Mouse (Mus musculus) left cerebral cortex, adult 2 months (tissue): ENCODE data around the gene Zp3r. TPM values are rescaled to one million over a fixed set of nuclear protein-coding genes. Genes with fewer than 3 reads are reported as not detected.
"Not testable (repeated sequence)": the region's sequence is repeated elsewhere in the genome, so short reads cannot be mapped to it uniquely, and the experiment has no call there.

Experiments
- DNase-seq, 2 experiments: peaks; one replicate each; pipeline ENCODE4 v3.0.0; 2021 to 2022; ENCODE audit warnings: low spot score in 2 of 2, mixed read lengths in 1 of 2; ENCODE audit errors: extremely low spot score in 1 of 2
- H3K27ac ChIP-seq: fragments of 200-600 bp; 2 replicates; pipeline ENCODE4 v1.8.1; 2022
- H3K4me3 ChIP-seq: fragments of 200-600 bp; 2 replicates; pipeline ENCODE4 v1.8.1; 2022
- CTCF ChIP-seq: fragments of 200-600 bp; IDR thresholded peaks from 2 replicates; pipeline ENCODE4 v1.8.1; 2022; ENCODE audit warnings: antibody characterized with exemption, mild to moderate bottlenecking, moderate library complexity
- intact Hi-C: fragments of 180-260 bp; cut with DNase I; formaldehyde crosslinking; loops from one replicate; pipeline ENCODE4 v1.15.1; 2025
- long read RNA-seq, 2 experiments: library from polyadenylated mRNA; stranded (forward); transcript quantifications; one replicate each; pipeline ENCODE4 v2.0.0; 2021; ENCODE audit warnings: borderline mapping rate in 2 of 2
- total RNA-seq, 2 experiments: library from RNA; stranded (reverse); gene quantifications; 2 replicates each; pipeline ENCODE4 v1.2.3; 2021

Gene Zp3r
- not detected for total RNA-seq
- long read RNA-seq, experiment 1 = 0 reads
- long read RNA-seq, experiment 2 = 0 reads

DNA sequence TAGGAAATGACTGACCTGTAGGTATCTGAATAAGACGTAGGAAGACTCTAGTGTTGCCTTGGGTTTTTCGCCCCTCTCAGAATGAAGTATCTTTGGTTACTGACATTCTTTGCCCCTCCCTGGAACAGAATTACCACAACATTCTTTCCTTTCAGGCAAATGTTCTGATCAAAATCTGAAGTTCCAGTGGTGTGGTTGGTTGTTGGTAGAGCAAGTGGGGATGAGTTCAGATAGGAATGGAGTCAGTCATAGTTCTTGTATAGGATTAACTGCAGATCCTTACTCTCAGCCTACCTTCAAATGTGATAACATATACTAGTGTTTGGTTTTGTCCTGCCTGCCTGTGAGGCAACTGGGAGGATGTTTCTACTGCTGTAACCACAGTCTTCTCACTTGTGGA is at the start of gene Zp3r:
Zp3r (minus strand) TSS at position 101 of the 400 bp plus-strand sequence.
- Histone ChIP-seq H3K27ac (no peak within 1 kb of the TSS), H3K4me3 (no peak within 1 kb of the TSS)
- intact Hi-C loops = no loop called here
- DNase-seq = no peak
- TF ChIP-seq CTCF = no peak

DNA sequence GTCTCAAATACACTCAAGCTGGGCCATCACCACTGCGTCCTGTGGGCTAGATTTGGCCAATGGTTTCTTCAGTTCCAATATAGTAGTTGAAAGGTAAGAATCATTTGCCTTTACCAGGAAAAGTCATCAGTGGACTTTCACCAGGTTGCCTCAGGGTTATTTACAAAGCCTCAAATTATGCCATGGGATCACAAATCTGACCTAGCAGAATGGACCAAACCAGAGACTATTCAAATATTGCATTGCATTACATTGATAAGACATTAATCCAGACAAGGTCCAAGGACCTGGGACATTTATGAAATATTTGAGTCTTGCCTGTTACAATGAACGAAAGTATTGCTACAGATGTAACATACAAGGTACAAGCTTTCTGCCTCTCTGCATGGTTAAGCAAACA is 49.1 kb upstream of the Zp3r start:
- no peak for TF ChIP-seq CTCF
- Histone ChIP-seq H3K27ac (no peak overlapping the region), H3K4me3 (no peak overlapping the region)
- intact Hi-C loops = no loop called here
- DNase-seq = no peak

DNA sequence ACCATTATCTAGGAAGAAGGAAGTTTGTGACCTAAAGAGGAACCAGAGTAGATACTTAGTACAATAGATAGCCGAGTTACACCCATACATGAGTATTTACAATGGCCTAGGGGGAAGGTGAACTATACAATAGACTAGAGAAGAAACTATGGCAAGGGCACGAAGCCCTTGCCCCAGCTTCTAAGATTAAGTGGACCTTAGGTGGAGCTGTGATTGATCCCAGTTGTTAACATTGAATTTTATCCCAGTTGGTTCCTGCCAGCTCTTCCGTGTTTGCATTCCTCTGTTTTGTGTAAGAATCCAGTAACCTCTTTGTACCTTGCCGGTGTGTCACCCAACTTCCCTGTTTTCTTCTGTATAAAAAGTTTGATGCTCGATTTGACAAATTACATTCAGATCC is 34.2 kb upstream of the Zp3r start:
- DNase-seq, intact Hi-C loops, H3K4me3 ChIP-seq, H3K27ac ChIP-seq: not testable (repeated sequence)

- no peak for DNase-seq
- H3K27ac ChIP-seq = no peak within 1 kb of the TSS
- intact Hi-C loops = no loop called here
- H3K4me3 ChIP-seq = no peak within 1 kb of the TSS
- TF ChIP-seq CTCF = no peak
Observed at GRCm38 (mm10) chr1:130661454-130661853, 32.0 kb upstream of the Zp3r start, which contains the start of gene C4bp. C4bp (minus strand) TSS chr1:130661632.

GRCm38 (mm10) chr1:130659641-130660040 is 30.2 kb upstream of the Zp3r start:
- H3K4me3 ChIP-seq, H3K27ac ChIP-seq, DNase-seq, intact Hi-C loops: not testable (repeated sequence)

- intact Hi-C loops = no loop called here
- TF ChIP-seq CTCF = no peak
- no peak overlapping the region for H3K4me3 ChIP-seq
- DNase-seq = no peak
- no peak overlapping the region for H3K27ac ChIP-seq
Observed at GRCm38 (mm10) chr1:130644103-130644502, 14.7 kb upstream of the Zp3r start.

DNA sequence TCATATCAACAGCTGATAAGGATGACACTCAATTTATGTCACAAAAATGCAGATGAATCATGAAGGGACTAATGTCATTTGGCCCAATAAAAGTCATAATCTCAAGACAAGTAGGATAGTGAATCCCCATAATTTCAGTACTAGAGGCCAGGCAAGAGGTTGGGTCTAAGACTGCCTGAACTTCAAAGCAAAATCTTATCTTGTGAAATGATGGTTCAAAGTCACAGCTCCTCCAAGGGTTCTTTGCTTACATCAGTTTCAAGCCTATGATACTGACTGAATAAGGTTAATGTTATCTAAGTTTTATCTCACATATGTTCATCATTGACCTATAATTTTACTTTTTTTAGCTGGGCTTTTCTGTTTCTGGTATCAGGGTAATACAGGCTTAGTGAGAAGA is 11.5 kb upstream of the Zp3r start:
- H3K27ac ChIP-seq = no peak overlapping the region
- intact Hi-C loops = no loop called here
- H3K4me3 ChIP-seq = no peak overlapping the region
- no peak for TF ChIP-seq CTCF
- no peak for DNase-seq

- H3K4me3 ChIP-seq = no peak overlapping the region
- DNase-seq = peak; percentile 51 to 73
- H3K27ac ChIP-seq = no peak overlapping the region
- TF ChIP-seq CTCF = peak; percentile 75
- intact Hi-C loops = loop anchor here (1.0 to 10.0 kb wide), 2 partner anchors 59 to 86 kb away; no protein-coding TSS in a partner anchor
Observed at GRCm38 (mm10) chr1:130633761-130634410, 4.5 kb upstream of the Zp3r start.

- intact Hi-C loops = loop anchor here (10.0 kb wide), 1 partner anchor 59 kb away; no protein-coding TSS in a partner anchor
Observed at GRCm38 (mm10) chr1:130633316-130633715, 3.9 kb upstream of the Zp3r start.

DNA sequence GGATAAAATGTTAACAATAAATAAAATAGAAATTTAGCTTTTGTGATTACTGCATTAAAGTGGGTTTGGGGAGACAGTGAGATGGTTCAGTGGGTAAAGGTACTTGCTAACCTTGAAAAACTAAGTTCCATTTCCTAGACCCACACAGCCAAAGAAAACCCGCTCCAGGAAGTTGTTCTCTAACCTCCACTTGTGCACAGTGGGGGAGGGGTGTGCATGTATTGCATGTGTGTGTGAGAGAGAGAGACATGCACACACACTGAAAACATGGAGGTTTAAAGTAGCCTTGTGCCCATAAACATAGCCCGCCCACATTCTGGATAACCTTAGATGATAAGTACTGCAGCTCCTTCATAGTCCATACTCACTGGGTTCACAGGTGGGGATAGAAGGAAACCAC is 33.1 kb downstream of the Zp3r start:
- Histone ChIP-seq H3K4me3 (no peak overlapping the region), H3K27ac (no peak overlapping the region)
- TF ChIP-seq CTCF = no peak
- intact Hi-C loops = no loop called here
- DNase-seq = no peak

More at GRCm38 (mm10) chr1:130633316-130633715, 3.9 kb upstream of the Zp3r start:
- no peak overlapping the region for H3K27ac ChIP-seq
- no peak for TF ChIP-seq CTCF
- no peak for DNase-seq
- H3K4me3 ChIP-seq = no peak overlapping the region

GRCm38 (mm10) chr1:130588659-130589058 is 40.8 kb downstream of the Zp3r start:
- DNase-seq = no peak
- TF ChIP-seq CTCF = no peak
- H3K27ac ChIP-seq = no peak overlapping the region
- no peak overlapping the region for H3K4me3 ChIP-seq
- intact Hi-C loops = no loop called here

GRCm38 (mm10) chr1:130576389-130576788 is 53.0 kb downstream of the Zp3r start:
- Histone ChIP-seq H3K27ac (no peak overlapping the region), H3K4me3 (no peak overlapping the region)
- TF ChIP-seq CTCF = no peak
- no peak for DNase-seq
- intact Hi-C loops = loop anchor here (10.0 kb wide), 1 partner anchor 58 kb away; no protein-coding TSS in a partner anchor

GRCm38 (mm10) chr1:130575962-130576361 is 53.5 kb downstream of the Zp3r start:
- no peak overlapping the region for H3K4me3 ChIP-seq
- peak; percentile 39 to 43 for DNase-seq
- H3K27ac ChIP-seq = no peak overlapping the region
- intact Hi-C loops = loop anchor here (10.0 kb wide), 1 partner anchor 59 kb away; no protein-coding TSS in a partner anchor
- TF ChIP-seq CTCF = peak; percentile 57
